Mouse (Mus musculus) brain, embryonic 14.5 days (tissue): ENCODE data around the gene Camk2n1.

ENCODE experiments used
- CTCF ChIP-seq: fragments of 200-500 bp; IDR thresholded peaks from 2 replicates; pipeline ENCODE4 v1.5.1; 2012; ENCODE audit warnings: inconsistent platforms, mild to moderate bottlenecking, moderate library complexity, borderline replicate concordance; ENCODE audit not compliant: insufficient read depth, insufficient read length; ENCODE audit errors: extremely low read depth
- POLR2A ChIP-seq: fragments of 200-500 bp; IDR thresholded peaks from 2 replicates; pipeline ENCODE4 v1.6.1; 2012; ENCODE audit warnings: mild to moderate bottlenecking, inconsistent platforms, borderline replicate concordance; ENCODE audit not compliant: poor library complexity, insufficient read depth, insufficient read length, severe bottlenecking; ENCODE audit errors: extremely low read depth

GRCm38 (mm10) chr4:138457091-138457490 lies 3.0 kb downstream of the Camk2n1 start:
- TF ChIP-seq CTCF, result no peak
- TF ChIP-seq POLR2A, result no peak
